Mouse (Mus musculus): ENCODE results near the gene Pde11a. TPM values are rescaled to one million over a fixed set of nuclear protein-coding genes. Genes with fewer than 3 reads are reported as not detected.

The Pde11a gene
- total RNA-seq (2022) = 1 to 10 TPM; 4.6 to 5.4 (median 5.1) TPM

- DNase-seq (ENCODE audit: low spot score in 2 of 2) = peak in 1 of 2 experiments; percentile 4
Observed at GRCm38 (mm10) chr2:76338215-76339156, at the start of gene Pde11a. Gene Pde11a (minus strand): TSS chr2:76338774.

DNA sequence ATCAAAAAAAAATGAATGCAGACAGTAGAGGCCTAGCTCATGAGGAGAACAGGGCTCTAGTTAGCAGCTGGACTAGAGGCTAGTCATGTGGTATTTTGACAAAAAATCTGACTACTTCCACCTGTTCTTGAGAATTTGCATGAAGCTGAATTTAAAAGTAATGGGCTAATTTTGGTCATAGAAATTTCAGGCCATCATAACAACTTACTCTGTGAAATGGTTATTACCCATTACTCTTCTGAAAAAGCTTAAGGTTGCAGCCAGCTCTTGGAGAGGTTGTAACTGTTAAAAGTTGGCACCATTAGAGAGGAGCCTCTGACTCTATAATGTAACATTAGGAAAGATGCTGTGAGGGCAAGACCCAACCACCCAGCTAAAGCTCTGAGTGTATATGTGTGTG is 48.0 kb upstream of the Pde11a start:
- DNase-seq (ENCODE audit: low spot score in 2 of 2) = no peak

DNA sequence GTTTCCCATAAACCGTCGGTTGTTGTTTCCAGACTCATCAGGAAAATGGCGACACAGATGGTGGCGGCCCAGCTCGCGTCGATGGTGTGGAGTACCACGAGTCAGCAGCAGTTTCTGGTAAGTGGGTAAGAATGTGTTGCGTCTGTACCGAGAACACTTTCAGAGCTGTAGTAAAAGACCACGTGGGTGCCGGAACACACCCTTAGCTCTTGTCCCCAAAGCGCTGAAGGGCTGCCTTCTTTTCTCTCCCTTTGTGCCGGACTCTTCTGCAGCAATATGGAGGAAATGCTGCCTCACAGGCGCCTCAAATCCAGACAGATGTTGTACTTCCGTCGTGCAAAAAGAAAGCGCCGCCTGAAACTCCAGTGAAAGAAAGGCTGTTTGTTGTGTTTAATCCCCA is 40.1 kb upstream of the Pde11a start:
- DNase-seq (ENCODE audit: low spot score in 2 of 2) = no peak

- no peak for DNase-seq (ENCODE audit: low spot score in 2 of 2)
Observed at GRCm38 (mm10) chr2:76374544-76375206, 36.1 kb upstream of the Pde11a start.

DNA sequence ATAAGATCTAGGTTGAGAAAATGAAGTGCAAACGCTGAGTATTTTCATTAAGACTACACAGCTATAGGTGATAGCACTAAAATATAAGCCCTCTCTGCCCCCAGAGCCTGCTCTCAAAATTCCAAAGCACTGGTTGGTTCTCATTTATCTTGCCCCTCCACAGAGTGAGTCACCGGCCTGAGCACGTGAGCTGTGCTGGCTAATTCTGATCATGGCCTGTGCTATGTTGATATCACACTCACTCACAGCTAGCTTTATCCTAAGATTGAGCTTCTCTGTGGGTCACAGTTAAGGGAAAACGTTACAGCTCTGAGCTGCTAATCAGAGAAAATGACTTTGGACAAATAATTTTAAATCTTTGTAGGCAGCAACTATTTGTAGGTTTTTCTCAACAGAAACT is 33.7 kb upstream of the Pde11a start:
- no peak for DNase-seq (ENCODE audit: low spot score in 2 of 2)

DNA sequence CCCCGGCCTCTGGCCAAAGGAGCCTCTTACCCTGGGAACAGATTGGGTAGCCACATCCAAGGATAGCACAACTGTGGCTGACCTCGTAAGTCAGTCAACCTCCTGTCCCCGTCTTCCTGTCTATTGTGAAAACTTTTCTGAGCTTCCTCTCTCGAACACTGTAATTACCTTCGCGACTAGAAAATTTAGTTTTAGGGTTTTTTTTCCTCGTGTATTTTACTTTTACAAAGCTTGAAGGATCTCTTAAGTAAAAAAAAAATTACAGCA is 32.0 kb upstream of the Pde11a start:
- DNase-seq (ENCODE audit: low spot score in 2 of 2) = no peak

DNA sequence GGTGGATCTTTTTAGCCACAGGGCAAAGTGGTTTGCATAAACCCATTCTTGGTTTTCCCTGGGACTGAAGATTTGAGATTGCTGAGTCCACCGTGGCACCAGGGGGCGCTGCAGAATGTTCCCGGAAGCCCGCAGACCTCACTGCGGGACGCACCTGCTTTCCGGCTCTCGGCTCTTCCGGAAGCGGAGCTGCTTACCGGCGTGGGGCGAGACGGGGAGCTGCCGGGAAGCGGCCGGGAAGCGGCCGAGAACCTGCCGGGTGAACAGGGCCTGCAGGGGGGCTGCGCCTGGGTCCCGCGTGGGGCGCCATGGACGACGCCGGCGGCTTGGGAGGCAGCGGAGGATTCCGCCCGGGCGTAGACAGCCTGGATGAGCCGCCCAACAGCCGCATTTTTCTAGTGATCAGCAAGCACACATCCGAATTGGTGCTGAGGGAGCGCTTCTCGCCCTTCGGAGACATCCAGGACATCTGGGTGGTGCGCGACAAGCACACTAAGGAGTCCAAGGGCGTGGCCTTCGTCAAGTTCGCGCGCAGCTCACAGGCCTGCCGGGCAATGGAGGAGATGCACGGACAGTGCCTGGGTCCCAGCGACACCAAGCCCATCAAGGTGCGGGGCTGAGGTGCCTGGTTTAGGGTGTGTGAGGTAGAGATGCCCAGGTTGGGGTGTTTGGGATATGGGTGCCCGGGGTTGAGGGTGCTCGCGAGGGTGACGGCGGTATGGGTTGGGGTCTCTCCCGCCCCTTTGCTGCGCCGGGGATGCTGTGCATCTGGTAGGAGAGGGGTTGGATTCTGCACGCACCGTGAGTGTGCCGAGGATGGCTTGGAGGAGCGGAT is 31.5 kb upstream of the Pde11a start, which contains the start of gene Rbm45:
Gene Rbm45, plus strand, starts transcription at position 164 of the 835 bp plus-strand sequence.
- peak; percentile 70 to 85 for DNase-seq (ENCODE audit: low spot score in 2 of 2)

- no peak for DNase-seq (ENCODE audit: low spot score in 2 of 2)
Observed at GRCm38 (mm10) chr2:76368861-76369660, 30.5 kb upstream of the Pde11a start.

DNA sequence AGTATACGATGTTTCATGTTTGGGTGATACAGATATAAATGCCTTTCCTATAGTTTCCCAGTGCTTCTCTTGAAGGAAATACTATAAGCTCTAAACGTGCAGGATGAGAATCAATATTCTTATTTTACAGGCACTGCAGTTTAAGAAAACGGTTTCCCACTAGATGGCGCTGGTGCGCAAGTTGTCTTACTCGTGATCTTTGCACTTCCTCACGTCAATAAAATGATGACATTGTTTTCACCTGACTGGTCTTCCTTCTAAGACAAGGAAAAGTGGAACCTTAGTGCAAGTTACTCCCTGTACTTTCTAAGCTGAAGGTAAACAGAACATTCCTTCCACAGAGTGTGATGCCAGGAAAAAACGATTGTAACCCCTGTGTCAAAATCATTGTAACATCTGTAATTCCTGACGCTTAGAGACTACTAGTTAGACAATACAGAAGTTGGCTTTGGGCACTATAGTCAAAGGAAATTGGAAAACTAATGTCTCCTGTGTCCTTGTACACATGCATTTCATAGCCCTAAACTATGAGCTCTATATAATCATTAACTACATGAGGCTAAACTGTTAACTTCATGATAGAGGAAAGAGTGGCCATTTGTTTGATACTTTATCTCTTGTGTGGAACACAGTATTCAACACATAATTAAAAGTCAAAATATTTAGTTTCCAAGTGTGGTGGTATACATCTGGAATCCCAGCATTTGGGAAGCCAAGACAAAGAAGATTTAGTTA is 28.8 kb upstream of the Pde11a start:
- peak; percentile 37 to 73 for DNase-seq (ENCODE audit: low spot score in 2 of 2)

GRCm38 (mm10) chr2:76365811-76366210 is 27.2 kb upstream of the Pde11a start:
- DNase-seq (ENCODE audit: low spot score in 2 of 2) = no peak

GRCm38 (mm10) chr2:76362111-76362510 is 23.5 kb upstream of the Pde11a start:
- peak in 1 of 2 experiments; percentile 18 for DNase-seq (ENCODE audit: low spot score in 2 of 2)

- no peak for DNase-seq (ENCODE audit: low spot score in 2 of 2)
Observed at GRCm38 (mm10) chr2:76360226-76360625, 21.7 kb upstream of the Pde11a start, which contains the start of gene Cyct. Gene Cyct (minus strand): TSS chr2:76360450.

- no peak for DNase-seq (ENCODE audit: low spot score in 2 of 2)
Observed at GRCm38 (mm10) chr2:76347839-76348238, 9.3 kb upstream of the Pde11a start.

DNA sequence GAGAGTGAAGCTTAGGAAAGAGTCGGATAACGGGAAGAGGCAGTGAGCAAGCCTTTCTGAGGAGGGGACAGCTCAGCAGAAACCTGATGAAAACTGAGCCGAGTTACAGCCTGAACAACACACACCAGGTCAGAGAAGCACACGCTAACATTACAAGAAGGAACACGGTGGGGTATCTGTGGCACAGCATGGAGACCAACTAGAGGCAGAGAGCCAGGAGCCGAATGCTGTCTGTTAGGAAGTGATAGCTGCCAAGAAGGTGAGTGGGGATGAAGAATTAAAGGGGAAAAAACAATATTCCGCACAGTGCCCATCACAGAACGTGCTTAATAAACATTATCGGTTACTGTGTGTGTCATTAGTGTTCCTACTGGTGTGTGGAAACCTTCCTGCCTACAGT is 3.6 kb upstream of the Pde11a start:
- no peak for DNase-seq (ENCODE audit: low spot score in 2 of 2)

DNA sequence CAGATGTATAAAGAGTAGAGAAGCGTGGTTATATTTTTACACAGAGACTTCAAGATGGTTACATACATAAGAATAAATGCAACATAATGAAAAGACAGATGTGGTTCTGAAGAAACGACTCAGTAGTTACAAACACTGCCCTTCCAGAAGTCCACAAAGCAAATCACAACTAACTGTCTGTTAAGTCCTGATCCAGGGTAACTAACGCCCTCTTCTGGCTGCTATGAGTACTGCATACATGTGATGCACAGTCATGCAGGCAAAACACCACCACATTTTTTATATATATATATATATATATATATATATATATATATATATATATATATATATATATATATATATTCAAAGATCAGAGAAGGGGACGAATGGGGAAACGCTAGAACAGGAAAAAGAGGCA is 4.0 kb downstream of the Pde11a start:
- no peak for DNase-seq (ENCODE audit: low spot score in 2 of 2)

DNA sequence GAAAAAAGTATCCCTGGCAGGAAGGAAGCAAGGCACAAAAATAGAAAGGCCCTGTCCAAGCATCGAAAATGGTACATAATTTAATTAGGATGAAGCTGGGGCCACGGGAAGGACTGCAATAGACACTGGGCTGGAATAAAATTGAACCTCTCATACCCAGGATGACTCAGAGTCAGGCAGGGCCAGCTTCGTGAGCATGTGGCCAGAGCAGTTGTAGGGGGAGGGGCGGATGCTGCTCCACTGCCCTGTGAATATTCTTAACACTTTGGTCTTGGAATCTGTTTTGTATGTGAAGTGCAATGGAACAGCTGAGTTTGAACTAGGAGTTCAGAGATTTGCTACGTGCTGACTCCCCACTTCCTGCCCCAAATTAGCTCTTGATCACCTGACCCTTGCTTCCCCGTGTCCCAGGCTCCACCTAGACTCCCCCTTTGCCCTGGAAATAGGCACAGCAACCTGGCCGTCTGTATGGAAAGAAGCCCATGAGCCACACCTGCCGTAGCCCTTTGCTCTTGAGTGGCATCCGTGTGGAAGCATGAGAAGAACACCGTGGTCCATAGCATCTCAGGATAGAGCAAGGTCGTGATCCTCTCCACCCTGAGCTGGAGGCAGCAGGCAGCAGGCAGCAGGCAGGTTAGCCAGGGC is 6.3 kb downstream of the Pde11a start:
- no peak for DNase-seq (ENCODE audit: low spot score in 2 of 2)

GRCm38 (mm10) chr2:76330081-76330480 is 8.5 kb downstream of the Pde11a start:
- no peak for DNase-seq (ENCODE audit: low spot score in 2 of 2)

- no peak for DNase-seq (ENCODE audit: low spot score in 2 of 2)
Observed at GRCm38 (mm10) chr2:76326161-76326560, 12.4 kb downstream of the Pde11a start.

GRCm38 (mm10) chr2:76324463-76324862 is 14.1 kb downstream of the Pde11a start:
- DNase-seq (ENCODE audit: low spot score in 2 of 2) = no peak

Data from left cerebral cortex, adult 8-10 months (tissue).